Comparison of ENCODE assay signal across 9 mouse cellular contexts in genomic region chr10:79654946-79655395, GRCm38 (mm10). TPM values are rescaled to one million over a fixed set of nuclear protein-coding genes. Genes with fewer than 3 reads are reported as not detected.
DNase-seq lines count a peak whose midpoint lies in the region; ATAC-seq and TF ChIP-seq lines count a peak whose summit lies in the region.
"Had no signal": no experiment of that assay in that cellular context is flagged by ENCODE, and none has a peak within 500 bp of the region (broad histone marks: within the 10 kb centered on the region; RNA-seq: fewer than 3 reads in every experiment).

No protein-coding gene starts in this region.

- no peak overlapping the region for H3K4me3 ChIP-seq in forebrain, embryonic 10.5 days
- H3K4me3 ChIP-seq in intestine, embryonic 16.5 days (ENCODE audit: low read length) = no peak overlapping the region
- H3K4me3 ChIP-seq in midbrain, embryonic 13.5 days (replicated peaks) = no peak overlapping the region
- no peak overlapping the region for H3K4me3 ChIP-seq in lung, postnatal 0 days (ENCODE audit: low read depth, low read length)
- H3K4me3 ChIP-seq in stomach, postnatal 0 days (ENCODE audit: low read depth, low read length) = no peak overlapping the region

- no peaks in the 10 kb centered on the region for H3K9me3 ChIP-seq in forebrain, embryonic 10.5 days
- no peaks in the 10 kb centered on the region for H3K9me3 ChIP-seq in intestine, embryonic 16.5 days (ENCODE audit: control insufficient read depth, low read length)
- no peaks in the 10 kb centered on the region for H3K9me3 ChIP-seq in midbrain, embryonic 13.5 days
- no peaks in the 10 kb centered on the region for H3K9me3 ChIP-seq in lung, postnatal 0 days (ENCODE audit: low read length)
- no peaks in the 10 kb centered on the region for H3K9me3 ChIP-seq in stomach, postnatal 0 days (ENCODE audit: control insufficient read depth, low read length)

- H3K36me3 ChIP-seq in forebrain, embryonic 10.5 days (replicated peaks) = no peaks in the 10 kb centered on the region
- no peaks in the 10 kb centered on the region for H3K36me3 ChIP-seq in intestine, embryonic 16.5 days (ENCODE audit: control insufficient read depth, insufficient read depth, low read length)
- no peaks in the 10 kb centered on the region for H3K36me3 ChIP-seq in midbrain, embryonic 13.5 days
- H3K36me3 ChIP-seq in lung, postnatal 0 days (ENCODE audit: insufficient read depth, low read length) = no peaks in the 10 kb centered on the region
- no peaks in the 10 kb centered on the region for H3K36me3 ChIP-seq in stomach, postnatal 0 days (ENCODE audit: control insufficient read depth, insufficient read depth, low read length)

- no peak for TF ChIP-seq CTCF in lung, postnatal 0 days (IDR thresholded peaks at IDR 0.05)
- no peak for TF ChIP-seq CTCF in stomach, postnatal 0 days (IDR thresholded peaks at IDR 0.05; ENCODE audit: low read depth)

- TF ChIP-seq EP300 in lung, postnatal 0 days (IDR thresholded peaks at IDR 0.05) = no peak
- no peak for TF ChIP-seq EP300 in stomach, postnatal 0 days (optimal IDR thresholded peaks at IDR 0.05)

- ATAC-seq in intestine, embryonic 16.5 days = 0 out of 2 replicates have a peak, but pooled peaks have one; percentile 33
- peak; percentile 90 for ATAC-seq in midbrain, embryonic 13.5 days
- ATAC-seq in lung, postnatal 0 days = no peak
- ATAC-seq in stomach, postnatal 0 days (ENCODE audit: low FRiP score, low TSS enrichment) = no peak

- peaks cover 11% of the 10 kb centered on the region for H3K4me1 ChIP-seq in forebrain, embryonic 10.5 days
- H3K4me1 ChIP-seq in intestine, embryonic 16.5 days (ENCODE audit: control insufficient read depth, insufficient read depth, low read length) = no peaks in the 10 kb centered on the region
- H3K4me1 ChIP-seq in midbrain, embryonic 13.5 days (replicated peaks) = peaks cover 21% of the 10 kb centered on the region
- H3K4me1 ChIP-seq in lung, postnatal 0 days (ENCODE audit: insufficient read depth, low read depth, low read length) = no peaks in the 10 kb centered on the region
- H3K4me1 ChIP-seq in stomach, postnatal 0 days (replicated peaks; ENCODE audit: control insufficient read depth, insufficient read depth) = no peaks in the 10 kb centered on the region

- H3K9ac ChIP-seq in intestine, embryonic 16.5 days (ENCODE audit: low read depth, low read length) = no peak overlapping the region
- H3K9ac ChIP-seq in midbrain, embryonic 13.5 days (replicated peaks) = no peak overlapping the region
- H3K9ac ChIP-seq in lung, postnatal 0 days (replicated peaks; ENCODE audit: low read depth) = no peak overlapping the region
- H3K9ac ChIP-seq in stomach, postnatal 0 days (ENCODE audit: low read length) = no peak overlapping the region
- H3K9ac ChIP-seq: lung, embryonic 14.5 days had no signal

- no peak overlapping the region for H3K27ac ChIP-seq in forebrain, embryonic 10.5 days
- H3K27ac ChIP-seq in intestine, embryonic 16.5 days (ENCODE audit: low read length) = no peak overlapping the region
- H3K27ac ChIP-seq in midbrain, embryonic 13.5 days = peak overlapping the region; percentile 80
- H3K27ac ChIP-seq in lung, postnatal 0 days (ENCODE audit: low read length) = no peak overlapping the region
- H3K27ac ChIP-seq in stomach, postnatal 0 days (replicated peaks) = no peak overlapping the region

- peaks cover 7% of the 10 kb centered on the region; the same call in 1 of the 2 replicates for H3K27me3 ChIP-seq in forebrain, embryonic 10.5 days (ENCODE audit: poor library complexity, severe bottlenecking)
- no peaks in the 10 kb centered on the region for H3K27me3 ChIP-seq in intestine, embryonic 16.5 days (replicated peaks; ENCODE audit: control insufficient read depth, insufficient read depth, low read length)
- H3K27me3 ChIP-seq in midbrain, embryonic 13.5 days = no peaks in the 10 kb centered on the region
- no peaks in the 10 kb centered on the region for H3K27me3 ChIP-seq in lung, postnatal 0 days (replicated peaks; ENCODE audit: insufficient read depth, low read length)
- H3K27me3 ChIP-seq in stomach, postnatal 0 days (ENCODE audit: control insufficient read depth, insufficient read depth, low read length) = no peaks in the 10 kb centered on the region; the same call in 1 of the 2 replicates

- DNase-seq in brain, adult 2 months (ENCODE audit: low read depth, low spot score) = peak; percentile 80
- DNase-seq in forebrain, embryonic 10.5 days (ENCODE audit: extremely low spot score, low spot score) = peak; percentile 61
- DNase-seq in lung, postnatal 0 days (ENCODE audit: low spot score) = no peak
- no peak for DNase-seq in heart, adult 8-10 months (ENCODE audit: low spot score)
- no peak for DNase-seq in heart, postnatal 4 days
- no peak for DNase-seq in stomach, postnatal 0 days (ENCODE audit: low spot score)
- DNase-seq: lung, embryonic 14.5 days had no signal

- WGBS in forebrain, embryonic 10.5 days = 44% methylated on average over 1 of the region's 1 CpGs
- 35% methylated on average over 1 of the region's 1 CpGs for WGBS in intestine, embryonic 16.5 days
- 0% methylated on average over 1 of the region's 1 CpGs for WGBS in midbrain, embryonic 13.5 days
- WGBS in lung, postnatal 0 days = 25% methylated on average over 1 of the region's 1 CpGs
- 47% methylated on average over 1 of the region's 1 CpGs for WGBS in stomach, postnatal 0 days

- no peak overlapping the region for H3K4me2 ChIP-seq in intestine, embryonic 16.5 days (ENCODE audit: low read depth, low read length)
- 0 out of 2 replicates have a peak overlapping the region, but pooled peaks have one; percentile 3 for H3K4me2 ChIP-seq in midbrain, embryonic 13.5 days (replicated peaks)
- no peak overlapping the region for H3K4me2 ChIP-seq in lung, postnatal 0 days (replicated peaks; ENCODE audit: low read depth, low read length)
- no peak overlapping the region for H3K4me2 ChIP-seq in stomach, postnatal 0 days (replicated peaks; ENCODE audit: low read depth)
- H3K4me2 ChIP-seq: lung, embryonic 14.5 days had no signal

RNA-seq across cellular contexts. Expression of gene Madcam1, which starts 9.4 kb away (rescaled TPM):
- polyA plus RNA-seq in forebrain, embryonic 10.5 days (2016; fragmentation: Nextera tagmentation; extraction: Ambion mirVana) = 0.90 and 1.5 TPM in 2 replicates
- polyA plus RNA-seq in intestine, embryonic 16.5 days (2015; fragmentation: Nextera tagmentation; extraction: Ambion mirVana) = 27.4 and 31.8 TPM in 2 replicates
- polyA plus RNA-seq in midbrain, embryonic 13.5 days (2015; fragmentation: Nextera tagmentation; extraction: Ambion mirVana) = 0.50 and 0.90 TPM in 2 replicates
- not detected in 2 replicates for polyA plus RNA-seq in lung, postnatal 0 days (2015; fragmentation: Nextera tagmentation; extraction: Ambion mirVana)
- total RNA-seq in heart, adult 8-10 months (2022) = not detected
- total RNA-seq in heart, postnatal 4 days (2021) = under 1 TPM; 0.36 to 0.67 TPM
- polyA plus RNA-seq in stomach, postnatal 0 days (2015; fragmentation: Nextera tagmentation; extraction: Ambion mirVana) = 17.6 and 22.2 TPM in 2 replicates

RNA-seq across cellular contexts. Expression of gene Odf3l2, which starts 9.4 kb away (rescaled TPM):
- polyA plus RNA-seq in forebrain, embryonic 10.5 days (2016; fragmentation: Nextera tagmentation; extraction: Ambion mirVana) = not detected in 2 replicates
- not detected in 2 replicates for polyA plus RNA-seq in intestine, embryonic 16.5 days (2015; fragmentation: Nextera tagmentation; extraction: Ambion mirVana)
- polyA plus RNA-seq in midbrain, embryonic 13.5 days (2015; fragmentation: Nextera tagmentation; extraction: Ambion mirVana) = 0.27 TPM in 1 of 2 replicates, not detected in the other
- polyA plus RNA-seq in lung, postnatal 0 days (2015; fragmentation: Nextera tagmentation; extraction: Ambion mirVana) = not detected in 2 replicates
- total RNA-seq in heart, adult 8-10 months (2022) = not detected
- total RNA-seq in heart, postnatal 4 days (2021) = not detected
- polyA plus RNA-seq in stomach, postnatal 0 days (2015; fragmentation: Nextera tagmentation; extraction: Ambion mirVana) = not detected in 2 replicates
- polyA plus RNA-seq: lung, embryonic 14.5 days had no signal

RNA-seq across cellular contexts. Expression of gene Tpgs1, which starts 14.2 kb away (rescaled TPM):
- 59.7 and 63.8 TPM in 2 replicates for polyA plus RNA-seq in forebrain, embryonic 10.5 days (2016; fragmentation: Nextera tagmentation; extraction: Ambion mirVana)
- polyA plus RNA-seq in intestine, embryonic 16.5 days (2015; fragmentation: Nextera tagmentation; extraction: Ambion mirVana) = 56.8 and 64.4 TPM in 2 replicates
- polyA plus RNA-seq in midbrain, embryonic 13.5 days (2015; fragmentation: Nextera tagmentation; extraction: Ambion mirVana) = 80.8 and 84.1 TPM in 2 replicates
- 64.6 and 71.2 TPM in 2 replicates for polyA plus RNA-seq in lung, postnatal 0 days (2015; fragmentation: Nextera tagmentation; extraction: Ambion mirVana)
- total RNA-seq in heart, adult 8-10 months (2022) = 10 to 100 TPM; 14.5 to 20.0 (median 16.9) TPM
- total RNA-seq in heart, postnatal 4 days (2021) = 10 to 100 TPM; 18.8 to 20.3 TPM
- polyA plus RNA-seq in stomach, postnatal 0 days (2015; fragmentation: Nextera tagmentation; extraction: Ambion mirVana) = 50.3 and 51.0 TPM in 2 replicates

RNA-seq across cellular contexts. Expression of gene Shc2, which starts 17.3 kb away (rescaled TPM):
- polyA plus RNA-seq in forebrain, embryonic 10.5 days (2016; fragmentation: Nextera tagmentation; extraction: Ambion mirVana) = 9.5 and 12.4 TPM in 2 replicates
- 1.1 and 2.5 TPM in 2 replicates for polyA plus RNA-seq in intestine, embryonic 16.5 days (2015; fragmentation: Nextera tagmentation; extraction: Ambion mirVana)
- polyA plus RNA-seq in midbrain, embryonic 13.5 days (2015; fragmentation: Nextera tagmentation; extraction: Ambion mirVana) = 18.4 and 20.5 TPM in 2 replicates
- polyA plus RNA-seq in lung, postnatal 0 days (2015; fragmentation: Nextera tagmentation; extraction: Ambion mirVana) = 1.1 and 1.3 TPM in 2 replicates
- 1 to 10 TPM; 1.2 to 2.0 (median 1.2) TPM for total RNA-seq in heart, adult 8-10 months (2022)
- total RNA-seq in heart, postnatal 4 days (2021) = 1 to 10 TPM; 3.2 to 3.7 TPM
- polyA plus RNA-seq in stomach, postnatal 0 days (2015; fragmentation: Nextera tagmentation; extraction: Ambion mirVana) = 2.7 and 3.3 TPM in 2 replicates

RNA-seq across cellular contexts. Expression of gene Cdc34, which starts 27.0 kb away (rescaled TPM):
- polyA plus RNA-seq in forebrain, embryonic 10.5 days (2016; fragmentation: Nextera tagmentation; extraction: Ambion mirVana) = 253 and 264 TPM in 2 replicates
- polyA plus RNA-seq in intestine, embryonic 16.5 days (2015; fragmentation: Nextera tagmentation; extraction: Ambion mirVana) = 120 and 128 TPM in 2 replicates
- 109 and 110 TPM in 2 replicates for polyA plus RNA-seq in midbrain, embryonic 13.5 days (2015; fragmentation: Nextera tagmentation; extraction: Ambion mirVana)
- polyA plus RNA-seq in lung, postnatal 0 days (2015; fragmentation: Nextera tagmentation; extraction: Ambion mirVana) = 52.7 and 64.3 TPM in 2 replicates
- 100 to 1,000 TPM; 201 to 230 (median 213) TPM for total RNA-seq in heart, adult 8-10 months (2022)
- total RNA-seq in heart, postnatal 4 days (2021) = 100 to 1,000 TPM; 134 to 145 TPM
- polyA plus RNA-seq in stomach, postnatal 0 days (2015; fragmentation: Nextera tagmentation; extraction: Ambion mirVana) = 85.3 and 86.9 TPM in 2 replicates

Comparison
In these comparisons a context has a peak if more than half of its experiments do, and no peak if none do; other contexts are left out.
1. DNase-seq: peak in brain, adult 2 months (single experiment) and forebrain, embryonic 10.5 days (single experiment); none in lung, postnatal 0 days (single experiment), heart, adult 8-10 months (single experiment), heart, postnatal 4 days (single experiment) and stomach, postnatal 0 days (single experiment).
2. ATAC-seq: peak in intestine, embryonic 16.5 days (single experiment) and midbrain, embryonic 13.5 days (single experiment); none in lung, postnatal 0 days (single experiment) and stomach, postnatal 0 days (single experiment).